Mouse (Mus musculus) right cerebral cortex, postnatal 4 days (tissue): ENCODE data around the gene Evi2.

Experiments used
- DNase-seq: peaks from one replicate; pipeline ENCODE4 v3.0.0-alpha.2; 2022

The Evi2 gene

GRCm38 (mm10) chr11:79523560-79524309, 6.7 kb downstream of the Evi2 start, which contains the start of gene Evi2b:
Evi2b (minus strand) TSS chr11:79523762.
- no peak for DNase-seq

- no peak for DNase-seq
Measured at GRCm38 (mm10) chr11:79522944-79523343, 7.4 kb downstream of the Evi2 start.

- DNase-seq: no peak
Measured at GRCm38 (mm10) chr11:79521930-79522329, 8.5 kb downstream of the Evi2 start.

- no peak for DNase-seq
Measured at GRCm38 (mm10) chr11:79520772-79521171, 9.6 kb downstream of the Evi2 start.

GRCm38 (mm10) chr11:79519878-79520291, 10.5 kb downstream of the Evi2 start:
- no peak for DNase-seq

GRCm38 (mm10) chr11:79519299-79519698, 11.1 kb downstream of the Evi2 start:
- DNase-seq: no peak

- no peak for DNase-seq
Measured at GRCm38 (mm10) chr11:79515798-79516197, 14.6 kb downstream of the Evi2 start.

- no peak for DNase-seq
Measured at GRCm38 (mm10) chr11:79515331-79515730, 15.1 kb downstream of the Evi2 start.

- DNase-seq: no peak
Measured at GRCm38 (mm10) chr11:79511970-79512369, 18.4 kb downstream of the Evi2 start.

GRCm38 (mm10) chr11:79504506-79504905, 25.9 kb downstream of the Evi2 start:
- DNase-seq: no peak

GRCm38 (mm10) chr11:79503845-79504244, 26.5 kb downstream of the Evi2 start, which contains the start of gene Omg:
Omg (minus strand) TSS chr11:79504084.
- DNase-seq: peak; percentile 42

GRCm38 (mm10) chr11:79502917-79503316, 27.5 kb downstream of the Evi2 start:
- no peak for DNase-seq

- DNase-seq: no peak
Measured at GRCm38 (mm10) chr11:79494976-79495800, 35.2 kb downstream of the Evi2 start.

- no peak for DNase-seq
Measured at GRCm38 (mm10) chr11:79484721-79485120, 45.7 kb downstream of the Evi2 start.

- no peak for DNase-seq
Measured at GRCm38 (mm10) chr11:79483876-79484528, 46.4 kb downstream of the Evi2 start.

- DNase-seq: no peak
Measured at GRCm38 (mm10) chr11:79483392-79483791, 47.0 kb downstream of the Evi2 start.

GRCm38 (mm10) chr11:79468097-79468496, 62.3 kb downstream of the Evi2 start:
- no peak for DNase-seq
